Mouse (Mus musculus) gastrocnemius, postnatal 10 days (tissue): ENCODE measurements around the gene Cnot10. TPM values are rescaled to one million over a fixed set of nuclear protein-coding genes. Genes with fewer than 3 reads are reported as not detected.

ENCODE experiments used
- DNase-seq: peaks from one replicate; pipeline ENCODE4 v3.0.0; 2021; ENCODE audit warnings: mixed read lengths
- total RNA-seq, 2 experiments: library from RNA; stranded (reverse); gene quantifications; 2 replicates each; pipeline ENCODE4 v1.2.3; 2021

Gene Cnot10
- total RNA-seq, 2 experiments from 2014 or later: 18.8 to 22.9 TPM

DNA sequence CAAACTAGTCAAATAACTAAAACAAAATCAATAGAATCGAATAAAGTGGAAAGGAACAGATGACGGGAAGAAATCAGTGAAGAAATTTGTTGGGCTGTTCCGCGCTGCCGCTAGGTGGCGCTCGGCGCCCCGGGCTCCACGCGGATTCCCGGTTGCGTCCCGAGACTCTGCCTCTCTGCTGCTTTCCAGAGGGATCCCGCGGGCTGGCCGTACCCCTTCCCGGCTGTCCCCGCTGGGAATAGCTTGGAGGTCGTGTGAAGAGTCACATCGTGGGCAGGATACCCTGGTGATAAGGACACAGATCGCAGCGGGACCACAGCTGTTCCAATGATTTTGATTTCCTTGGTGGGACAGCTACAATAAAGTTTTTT is 56.2 kb downstream of the Cnot10 start:
- peak; percentile 80 for DNase-seq

DNA sequence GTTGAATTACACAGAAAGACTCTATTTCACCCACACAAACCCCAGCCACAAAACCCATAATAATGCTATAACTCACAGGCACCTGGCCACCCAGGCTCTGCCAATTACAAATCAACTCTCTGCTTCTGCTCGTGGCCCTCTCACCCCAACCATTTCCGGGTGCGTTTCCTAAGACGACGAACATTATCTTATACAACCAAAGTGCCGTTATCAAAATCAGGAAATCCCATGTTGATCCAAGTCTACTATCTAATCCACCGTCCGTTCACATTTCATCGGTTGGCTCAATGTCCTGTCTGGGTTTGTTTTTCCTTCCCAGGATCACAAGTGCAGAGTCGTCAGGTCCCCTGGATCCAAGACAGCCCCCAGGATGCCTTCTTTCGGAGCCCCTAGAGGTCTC is 61.3 kb downstream of the Cnot10 start:
- no peak for DNase-seq

DNA sequence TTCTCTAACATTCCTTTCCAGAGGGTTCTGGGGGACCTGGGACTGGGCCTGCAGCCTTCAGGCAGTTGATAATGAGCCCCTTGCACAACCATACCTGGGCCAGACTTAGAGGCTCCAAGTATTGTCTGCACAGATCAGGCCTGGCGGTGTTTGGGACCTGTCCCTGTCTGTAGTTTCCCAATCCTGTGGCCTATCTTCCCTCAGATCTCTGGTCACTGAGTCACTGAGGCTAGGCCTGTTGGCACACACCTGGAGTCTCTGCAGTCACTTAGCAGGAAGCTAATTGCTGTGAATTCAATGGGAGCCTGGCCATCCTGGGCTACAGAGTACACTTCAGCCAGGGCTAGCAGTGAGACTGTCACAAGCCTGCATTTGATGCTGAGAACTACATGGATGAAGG is 64.0 kb downstream of the Cnot10 start:
- no peak for DNase-seq

DNA sequence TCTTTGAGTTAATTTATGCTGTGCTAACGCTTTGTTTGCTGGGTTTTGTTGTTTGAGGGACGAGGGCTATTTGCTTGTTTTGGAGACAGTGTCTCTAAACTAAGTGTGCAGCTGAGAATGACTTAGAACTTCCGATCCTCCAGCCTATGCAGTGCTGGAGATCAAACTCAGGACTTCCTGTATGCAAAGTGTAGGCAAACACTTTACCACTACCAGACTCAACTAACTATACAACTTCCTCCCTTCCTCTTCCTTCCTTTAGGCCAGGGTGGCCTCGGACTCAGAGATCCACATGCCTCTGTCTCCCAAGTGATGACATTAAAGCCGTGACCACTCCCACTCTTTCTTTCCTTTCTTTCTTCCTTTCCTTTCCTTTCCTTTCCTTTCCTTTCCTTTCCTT is 66.5 kb downstream of the Cnot10 start:
- DNase-seq: no peak

- DNase-seq: no peak
Measured at GRCm38 (mm10) chr9:114568682-114569474, 71.1 kb downstream of the Cnot10 start.

- no peak for DNase-seq
Measured at GRCm38 (mm10) chr9:114564667-114565066, 75.3 kb downstream of the Cnot10 start.

DNA sequence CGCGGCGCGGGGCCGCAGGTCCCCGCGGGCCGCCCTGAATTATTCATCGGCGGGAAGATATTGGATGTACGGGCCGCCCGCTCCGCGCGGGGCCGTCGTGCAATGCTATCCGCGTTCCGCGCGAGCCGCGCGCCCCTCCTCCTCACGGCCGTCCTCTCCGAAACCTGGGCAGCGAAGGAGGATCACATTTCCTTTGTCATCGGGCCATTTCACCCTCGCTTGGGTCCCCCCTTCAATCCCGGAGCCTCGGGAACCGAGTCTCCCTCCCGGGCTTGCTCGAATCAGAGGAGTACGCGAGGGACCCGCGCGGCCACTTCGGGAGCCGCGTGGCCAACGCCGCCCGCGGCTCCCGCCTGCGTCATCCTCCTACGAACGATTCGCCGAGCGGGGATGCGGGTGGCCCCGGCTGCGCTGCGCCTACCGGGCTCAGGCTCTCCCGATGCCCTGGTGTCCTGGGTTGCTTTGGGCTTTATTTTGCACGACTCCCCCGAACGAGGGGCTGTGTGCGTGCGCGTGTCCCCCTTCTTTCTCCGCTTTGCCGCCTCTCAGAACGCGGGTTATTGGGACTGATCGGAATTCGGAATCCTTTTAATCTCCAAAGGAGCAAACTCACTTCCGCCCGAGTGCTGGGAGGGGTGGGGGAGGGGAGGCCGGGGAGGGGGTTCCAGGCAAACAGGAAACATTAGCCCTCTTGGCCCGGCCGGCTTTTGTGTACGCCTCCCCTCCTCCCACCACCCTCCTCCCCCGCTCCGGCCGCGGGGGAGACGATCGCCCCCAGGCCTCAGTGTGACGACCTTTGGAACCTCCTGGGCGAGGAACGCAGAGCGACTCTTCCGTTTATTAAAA is 76.0 kb downstream of the Cnot10 start, which contains the start of gene Trim71:
TSS of gene Trim71 (minus strand) at position 609 of the 846 bp plus-strand sequence.
- DNase-seq: peak; percentile 13

DNA sequence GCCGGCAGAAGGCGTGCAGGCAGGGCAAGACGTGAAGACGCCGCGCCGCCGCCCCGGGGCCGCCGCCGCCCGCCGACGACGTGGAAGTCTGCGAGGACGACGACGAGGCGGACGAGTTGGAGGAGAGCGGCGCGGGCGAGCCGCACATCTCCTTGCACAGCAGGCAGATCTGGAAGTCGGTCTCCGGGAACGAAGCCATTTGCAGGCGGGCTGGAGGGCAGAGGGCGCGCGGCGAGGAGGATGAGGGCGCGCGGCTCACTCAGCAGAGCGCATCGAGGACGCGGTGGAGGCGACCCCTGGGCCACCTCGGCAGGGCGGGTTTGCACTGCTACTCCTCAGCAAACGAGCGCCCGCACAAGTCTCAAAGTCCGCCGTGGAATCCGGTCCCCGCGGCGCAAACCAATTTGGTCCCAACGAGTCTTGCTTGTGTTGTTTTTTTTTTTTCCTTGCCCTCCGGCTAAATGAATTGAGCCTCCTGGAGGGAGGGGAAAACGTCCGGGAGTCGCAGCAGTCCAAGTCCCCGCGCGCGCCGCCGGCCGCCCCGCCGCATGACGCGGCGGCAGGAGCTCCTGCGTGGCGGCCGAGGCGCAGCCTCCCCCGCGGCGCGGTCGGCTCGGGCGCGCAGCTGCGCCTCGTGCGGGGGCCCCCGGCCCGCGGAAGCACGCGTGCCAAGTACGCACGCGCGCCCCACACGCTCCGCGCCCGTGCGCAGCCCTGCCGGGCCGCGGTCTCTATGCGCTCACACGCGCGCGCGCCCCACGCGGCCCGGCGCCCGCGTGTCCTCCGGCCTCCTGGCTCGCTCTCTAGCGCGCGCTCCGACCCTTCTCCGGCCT is 76.8 kb downstream of the Cnot10 start:
- peak; percentile 17 for DNase-seq

DNA sequence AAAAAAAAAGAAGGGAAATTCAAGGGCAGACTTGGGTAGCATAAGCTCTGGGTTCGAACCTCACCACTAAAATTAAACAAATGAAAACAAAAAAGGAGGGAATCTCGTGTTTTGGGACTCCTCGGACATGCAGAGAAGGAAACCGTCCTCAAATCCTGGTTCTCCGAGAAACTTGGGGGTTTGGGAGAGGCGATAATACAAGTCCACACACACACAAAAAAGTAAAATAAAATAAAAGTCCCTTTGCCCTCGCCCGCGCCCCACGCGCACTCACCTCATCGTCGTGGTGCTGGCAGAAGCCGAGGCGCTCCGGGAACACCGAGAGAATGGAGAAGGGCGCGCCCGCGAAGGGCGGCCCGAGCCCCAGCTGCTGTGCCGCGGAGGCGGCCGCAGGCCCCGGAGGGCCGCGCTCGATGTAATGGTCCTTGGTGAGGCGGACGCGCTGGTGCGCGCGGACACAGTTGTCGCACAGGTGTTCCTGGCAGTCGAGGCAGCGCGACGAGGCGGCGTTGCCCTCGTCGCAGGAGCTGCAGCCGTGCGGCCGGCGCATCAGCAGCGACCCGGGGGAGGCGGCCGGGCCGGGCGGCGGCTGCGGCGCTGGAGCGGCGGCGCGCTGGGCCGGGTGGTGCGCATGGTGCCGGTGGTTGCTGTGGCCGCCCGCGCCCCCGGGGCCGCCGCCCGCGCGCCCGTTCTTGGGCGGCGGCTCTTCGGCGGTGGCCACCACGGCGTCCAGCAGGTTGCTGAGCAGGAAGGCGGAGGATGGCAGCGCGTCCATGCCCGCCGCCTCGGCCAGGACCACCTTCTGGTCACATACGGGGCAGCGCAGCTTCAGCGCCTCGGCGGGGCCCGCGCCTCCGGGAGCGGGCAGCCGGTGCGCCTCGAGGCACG is 77.7 kb downstream of the Cnot10 start:
- peak; percentile 10 for DNase-seq

- no peak for DNase-seq
Measured at GRCm38 (mm10) chr9:114561671-114561971, 78.4 kb downstream of the Cnot10 start.

GRCm38 (mm10) chr9:114560771-114561670 is 79.0 kb downstream of the Cnot10 start:
- no peak for DNase-seq

DNA sequence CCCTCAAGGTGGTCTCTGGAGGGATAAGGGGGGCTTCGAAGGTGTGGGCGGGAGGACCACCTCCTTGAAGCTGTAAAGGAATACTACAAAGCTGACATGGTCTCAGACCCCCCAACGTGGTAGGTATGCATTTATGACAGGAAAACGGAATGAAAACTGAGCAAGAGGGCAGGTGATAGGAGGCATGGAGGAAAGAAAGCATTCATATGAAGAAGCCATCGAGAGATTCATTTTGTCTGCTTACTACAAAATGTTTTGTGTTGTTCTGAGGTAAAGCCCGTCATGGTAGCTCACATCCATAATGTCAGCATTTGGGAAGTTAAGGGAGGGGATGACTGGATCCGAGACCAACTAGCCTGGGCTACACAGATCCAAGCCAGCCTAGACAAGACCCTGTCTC is 79.8 kb downstream of the Cnot10 start:
- no peak for DNase-seq

GRCm38 (mm10) chr9:114557086-114557485 is 82.9 kb downstream of the Cnot10 start:
- no peak for DNase-seq

GRCm38 (mm10) chr9:114556276-114556855 is 83.6 kb downstream of the Cnot10 start:
- no peak for DNase-seq

GRCm38 (mm10) chr9:114554355-114554979 is 85.5 kb downstream of the Cnot10 start:
- DNase-seq: no peak

GRCm38 (mm10) chr9:114553828-114554227 is 86.2 kb downstream of the Cnot10 start:
- no peak for DNase-seq

GRCm38 (mm10) chr9:114550033-114550432 is 90.0 kb downstream of the Cnot10 start:
- peak; percentile 10 for DNase-seq

GRCm38 (mm10) chr9:114549117-114549516 is 90.9 kb downstream of the Cnot10 start:
- no peak for DNase-seq

GRCm38 (mm10) chr9:114548496-114548895 is 91.5 kb downstream of the Cnot10 start:
- no peak for DNase-seq

DNA sequence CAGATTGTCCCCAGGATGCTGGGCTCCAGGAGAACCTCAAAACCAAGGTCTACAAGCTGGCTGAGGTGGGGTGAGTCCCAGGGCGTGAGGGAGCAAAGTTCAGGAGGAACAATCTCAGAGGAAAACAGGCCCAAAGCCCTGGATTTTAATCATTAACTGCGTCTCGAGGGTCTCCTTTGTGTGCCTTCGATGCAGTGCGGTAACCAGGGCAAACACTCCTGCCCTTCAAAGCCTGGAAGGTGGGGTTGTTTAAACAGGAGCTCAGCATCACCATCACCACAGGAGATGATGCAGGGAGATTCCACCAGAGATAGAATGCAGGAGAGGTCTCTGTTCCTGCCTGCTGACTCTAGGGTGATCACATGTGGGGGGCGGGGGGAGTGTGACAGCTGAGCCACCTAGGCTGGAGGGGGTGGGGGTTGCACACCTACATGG is 92.3 kb downstream of the Cnot10 start:
- no peak for DNase-seq
